Mouse (Mus musculus) layer of hippocampus, adult 11-12 months (tissue): ENCODE data around the gene Bcl7c.
A peak's percentile ranks its signal among the peaks of the same experiment; 100 is the strongest.
"Not testable (repeated sequence)": the region's sequence is repeated elsewhere in the genome, so short reads cannot be mapped to it uniquely, and the experiment has no call there.

Experiments
- DNase-seq: peaks from one replicate; pipeline ENCODE4 v3.0.0; 2022; ENCODE audit warnings: low spot score

Bcl7c gene

GRCm38 (mm10) chr7:127648516-127649201 is 60.1 kb downstream of the Bcl7c start:
- no peak for DNase-seq

- DNase-seq = not testable (repeated sequence)
These were observed 61.2 kb downstream of the Bcl7c start for GRCm38 (mm10) chr7:127647576-127647975.

GRCm38 (mm10) chr7:127646363-127646762 is 62.4 kb downstream of the Bcl7c start:
- DNase-seq = no peak

- DNase-seq = no peak
These were observed 66.5 kb downstream of the Bcl7c start for GRCm38 (mm10) chr7:127642254-127642653.

- DNase-seq = peak; percentile 28
These were observed 67.5 kb downstream of the Bcl7c start for GRCm38 (mm10) chr7:127641260-127641659.

- peak; percentile 75 for DNase-seq
These were observed 71.8 kb downstream of the Bcl7c start for GRCm38 (mm10) chr7:127636963-127637362.

- DNase-seq = no peak
These were observed 77.3 kb downstream of the Bcl7c start for GRCm38 (mm10) chr7:127631416-127631815.

- no peak for DNase-seq
These were observed 80.1 kb downstream of the Bcl7c start for GRCm38 (mm10) chr7:127628646-127629045.

GRCm38 (mm10) chr7:127626471-127626870 is 82.3 kb downstream of the Bcl7c start:
- no peak for DNase-seq

GRCm38 (mm10) chr7:127626039-127626438 is 82.7 kb downstream of the Bcl7c start:
- no peak for DNase-seq

- not testable (repeated sequence) for DNase-seq
These were observed 90.3 kb downstream of the Bcl7c start for GRCm38 (mm10) chr7:127618402-127618801.

- no peak for DNase-seq
These were observed 90.8 kb downstream of the Bcl7c start for GRCm38 (mm10) chr7:127617962-127618361.

GRCm38 (mm10) chr7:127616881-127617280 is 91.9 kb downstream of the Bcl7c start:
- DNase-seq = no peak

- DNase-seq = no peak
These were observed 92.4 kb downstream of the Bcl7c start for GRCm38 (mm10) chr7:127616336-127616735.

- peak; percentile 78 for DNase-seq
These were observed 93.6 kb downstream of the Bcl7c start, which contains the start of gene Zfp629 for GRCm38 (mm10) chr7:127614891-127615843. TSS of gene Zfp629 (minus strand) at chr7:127615797.

- DNase-seq = no peak
These were observed 94.2 kb downstream of the Bcl7c start for GRCm38 (mm10) chr7:127614511-127614890.

- DNase-seq = no peak
These were observed 94.6 kb downstream of the Bcl7c start for GRCm38 (mm10) chr7:127614091-127614490.

GRCm38 (mm10) chr7:127613501-127613900 is 95.2 kb downstream of the Bcl7c start:
- DNase-seq = no peak

GRCm38 (mm10) chr7:127611561-127611960 is 97.2 kb downstream of the Bcl7c start:
- no peak for DNase-seq
